Mouse (Mus musculus) urinary bladder, postnatal 10 days (tissue): ENCODE results near the gene Pstk.
"Not testable (repeated sequence)": the region's sequence is repeated elsewhere in the genome, so short reads cannot be mapped to it uniquely, and the experiment has no call there.

Experiments used
- DNase-seq: peaks from one replicate; pipeline ENCODE4 v3.0.0; 2022; ENCODE audit warnings: low spot score

Pstk gene

GRCm38 (mm10) chr7:131416742-131417141 lies 45.8 kb downstream of the Pstk start:
- not testable (repeated sequence) for DNase-seq

DNA sequence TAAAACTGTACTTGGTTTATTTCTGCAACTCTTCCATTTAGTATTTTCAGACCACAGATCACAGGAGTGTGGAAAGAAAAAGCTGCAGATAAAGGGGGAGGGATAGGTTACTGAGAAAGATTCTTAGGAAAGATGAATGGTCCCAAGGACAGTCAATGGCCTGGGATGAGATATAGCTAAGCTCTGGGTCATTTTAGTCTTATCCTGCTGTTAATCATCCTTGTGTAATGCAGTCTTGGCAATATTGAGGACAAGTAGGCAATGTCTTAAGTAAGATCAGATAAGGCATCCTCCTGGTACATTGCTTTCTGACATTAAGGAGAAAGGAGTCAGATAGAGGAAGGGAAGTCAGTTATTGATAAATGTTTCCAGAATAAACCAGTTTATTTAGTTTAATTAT lies 46.7 kb downstream of the Pstk start:
- no peak for DNase-seq

DNA sequence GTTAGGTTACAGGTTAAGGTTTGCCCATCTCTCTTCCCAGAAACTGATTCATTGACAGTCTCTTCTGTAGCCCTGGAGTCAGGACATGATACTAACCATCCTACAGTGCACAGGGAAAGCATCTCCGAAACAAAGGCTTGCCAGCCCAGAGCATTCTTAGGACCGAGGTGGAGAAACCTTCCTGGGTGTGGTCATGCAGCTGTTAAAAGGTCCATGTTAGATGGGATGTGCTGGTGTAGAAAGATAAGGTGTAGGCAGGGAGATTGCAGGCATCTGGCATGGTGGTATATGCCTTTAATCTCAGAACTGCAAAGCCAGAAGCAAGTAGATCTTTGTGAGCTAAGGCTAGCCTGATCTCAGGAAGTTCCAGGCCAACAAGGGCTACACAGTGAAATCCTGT lies 54.0 kb downstream of the Pstk start:
- DNase-seq, result no peak

DNA sequence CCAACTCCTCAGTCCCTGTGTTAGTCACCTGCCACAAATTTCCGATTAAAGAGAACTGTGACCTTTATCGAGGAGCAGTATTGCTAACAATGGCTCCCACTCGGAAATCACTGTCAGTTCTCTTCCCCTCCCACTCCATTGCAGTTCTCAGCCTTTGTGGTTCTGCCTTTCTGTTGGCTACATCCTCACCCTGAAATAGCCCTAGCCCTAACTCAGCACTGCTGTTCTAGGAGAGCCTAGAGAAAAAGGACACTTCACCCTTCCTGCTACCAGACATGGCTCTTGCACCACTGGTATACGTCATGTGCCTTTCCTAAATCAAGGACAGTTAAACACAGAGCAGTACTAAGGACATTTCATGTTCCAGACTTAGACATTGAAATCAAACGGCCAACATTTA lies 56.4 kb downstream of the Pstk start:
- no peak for DNase-seq

DNA sequence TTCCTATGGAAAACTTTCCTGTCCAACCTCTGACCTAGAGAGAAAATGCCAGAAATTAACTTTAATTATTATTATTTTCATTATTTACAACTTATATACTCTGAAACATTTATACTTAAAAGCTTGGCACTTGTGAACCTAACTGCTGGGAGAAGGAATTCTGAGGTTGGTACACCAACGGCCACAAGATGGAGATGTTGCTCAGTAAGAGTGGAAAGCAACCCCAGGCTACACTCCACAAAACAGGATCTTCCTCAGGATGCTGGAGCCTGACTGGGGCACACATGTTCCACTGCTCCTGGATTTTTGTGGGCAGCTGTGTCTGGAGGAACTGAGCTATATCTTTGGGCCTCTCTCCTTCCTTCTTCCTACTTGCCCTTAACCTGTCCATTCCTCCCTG lies 61.3 kb downstream of the Pstk start:
- DNase-seq, result no peak

- no peak for DNase-seq
These were observed 63.3 kb downstream of the Pstk start for GRCm38 (mm10) chr7:131434276-131434675.

DNA sequence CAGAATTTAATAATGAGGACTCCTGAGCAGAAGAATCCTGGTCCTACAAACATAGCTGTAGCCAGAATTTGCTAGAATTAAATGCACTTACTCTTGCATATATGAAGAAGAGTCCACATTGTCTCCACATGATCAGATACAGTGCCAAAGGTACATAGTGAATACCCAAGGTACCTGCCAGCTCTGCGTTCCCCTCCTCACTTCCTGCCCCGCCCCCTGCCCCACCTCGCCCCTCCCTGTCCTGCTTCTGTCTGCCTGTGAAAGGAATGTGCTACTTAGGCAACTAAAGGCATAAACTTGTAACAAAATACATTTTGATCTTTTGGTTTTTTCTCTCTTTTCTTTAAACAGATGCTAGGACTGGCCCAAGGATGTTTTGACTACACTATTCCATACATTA lies 66.1 kb downstream of the Pstk start:
- no peak for DNase-seq
